Mouse (Mus musculus): ENCODE results near the gene Flna.
A peak's percentile ranks its signal among the peaks of the same experiment; 100 is the strongest.
"Not testable (repeated sequence)": the region's sequence is repeated elsewhere in the genome, so short reads cannot be mapped to it uniquely, and the experiment has no call there.

The Flna gene

DNA sequence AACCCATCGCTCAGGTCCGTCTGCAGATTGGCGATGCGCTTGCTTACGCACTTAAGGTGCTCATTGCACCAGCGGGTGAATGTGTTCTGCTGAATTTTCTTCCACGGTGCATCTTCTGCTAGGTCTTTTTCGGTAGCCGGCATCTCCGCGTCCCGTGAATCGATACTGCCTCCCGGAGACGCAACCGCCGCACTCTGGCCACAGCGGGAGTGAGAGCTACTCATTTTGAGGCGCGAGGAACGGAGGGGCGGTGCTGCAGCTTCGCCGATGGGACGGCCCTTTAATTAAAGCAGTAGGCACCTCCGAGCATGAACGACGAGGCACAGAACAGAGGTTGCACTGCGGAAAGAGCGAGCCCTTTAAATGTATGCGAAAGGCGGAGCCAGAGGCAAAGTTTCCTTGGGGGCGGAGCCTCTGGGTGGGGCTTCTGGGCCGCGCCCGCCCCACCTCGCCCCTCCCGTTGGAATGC is 3.4 kb downstream of the Flna start:
- peak; percentile 82 to 89 for DNase-seq

DNA sequence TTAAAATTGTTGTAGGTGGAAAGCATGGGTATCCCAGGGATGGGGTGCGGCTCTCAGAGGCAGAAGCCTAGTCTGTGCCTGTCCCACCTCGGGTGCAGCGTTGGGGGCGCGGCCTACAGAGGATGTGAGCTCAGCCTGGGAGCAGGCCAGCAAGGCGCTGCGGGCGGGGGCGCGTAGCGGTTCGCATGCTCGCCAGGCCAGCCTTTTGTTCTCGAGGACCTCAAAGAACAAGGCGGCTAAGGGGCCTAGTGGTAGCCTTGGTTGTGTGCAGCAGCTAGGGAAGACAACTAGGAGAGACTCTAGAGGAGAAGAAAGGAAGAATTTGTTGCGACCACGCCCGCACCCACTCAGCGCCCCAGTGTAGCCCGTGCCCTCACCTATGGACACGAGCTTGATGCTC is 3.9 kb downstream of the Flna start:
- peak; percentile 80 to 88 for DNase-seq

DNA sequence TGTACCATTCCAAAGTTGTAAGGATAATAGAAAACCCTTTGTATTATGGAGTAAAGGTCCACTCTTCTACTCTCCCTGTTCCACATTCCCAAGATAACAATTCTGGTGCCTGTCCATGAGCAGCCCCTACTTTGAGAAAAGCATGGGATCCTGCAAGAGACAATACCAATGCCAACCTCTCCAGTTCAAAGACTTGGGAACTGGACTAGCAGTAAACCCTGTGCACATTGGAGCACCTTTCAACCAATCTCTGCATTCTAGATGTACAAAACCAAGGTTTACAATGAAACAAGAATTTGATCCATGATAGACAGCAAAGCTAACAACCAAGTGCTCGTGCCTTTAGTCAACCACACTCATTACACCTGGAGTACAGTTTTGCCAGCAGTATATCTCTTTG is 4.5 kb downstream of the Flna start:
- DNase-seq, result no peak

DNA sequence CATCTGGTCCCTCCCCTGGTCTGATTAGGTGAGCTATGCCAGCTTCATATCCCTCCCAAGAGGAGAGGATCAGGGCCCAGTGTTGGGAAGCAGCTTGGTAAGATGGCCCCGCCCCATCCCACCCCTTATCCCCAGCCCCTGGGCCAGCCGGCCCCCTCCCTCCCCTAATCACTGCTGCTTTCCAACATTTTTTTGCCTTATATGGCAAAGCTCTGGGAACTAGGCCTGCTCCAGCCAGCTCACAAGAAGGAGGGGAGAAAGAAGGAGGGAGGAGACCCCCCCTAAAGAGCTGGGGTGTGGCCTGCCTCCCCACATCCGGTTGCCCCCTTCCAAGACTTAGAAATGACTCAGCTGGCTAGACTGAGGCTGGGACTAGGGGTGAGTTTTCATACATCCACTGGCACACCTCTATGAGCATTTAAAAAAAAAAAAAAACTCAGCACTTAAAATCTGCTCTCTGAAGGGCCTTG is 5.0 kb downstream of the Flna start:
- DNase-seq, result peak in 1 of 2 experiments; percentile 8

DNA sequence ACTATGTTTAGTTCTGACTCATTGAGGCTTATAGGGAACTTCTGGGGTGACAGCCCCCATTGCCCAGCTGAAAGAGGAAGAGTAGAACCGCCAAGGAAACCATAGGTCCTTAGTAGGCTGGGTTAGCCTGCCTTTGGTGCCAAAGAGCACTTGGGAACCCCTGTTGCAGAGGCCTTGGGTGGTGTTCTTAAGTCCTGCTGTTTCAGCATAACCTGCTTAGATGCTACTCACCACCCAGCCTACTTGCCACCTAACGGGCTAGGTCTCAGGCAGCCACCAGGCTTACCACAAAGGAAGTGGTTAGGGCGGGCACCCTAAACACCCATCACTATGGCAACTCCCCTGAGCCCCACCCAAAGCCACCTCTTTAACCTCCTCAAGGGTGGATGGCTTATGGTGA is 5.8 kb downstream of the Flna start:
- DNase-seq, result no peak

DNA sequence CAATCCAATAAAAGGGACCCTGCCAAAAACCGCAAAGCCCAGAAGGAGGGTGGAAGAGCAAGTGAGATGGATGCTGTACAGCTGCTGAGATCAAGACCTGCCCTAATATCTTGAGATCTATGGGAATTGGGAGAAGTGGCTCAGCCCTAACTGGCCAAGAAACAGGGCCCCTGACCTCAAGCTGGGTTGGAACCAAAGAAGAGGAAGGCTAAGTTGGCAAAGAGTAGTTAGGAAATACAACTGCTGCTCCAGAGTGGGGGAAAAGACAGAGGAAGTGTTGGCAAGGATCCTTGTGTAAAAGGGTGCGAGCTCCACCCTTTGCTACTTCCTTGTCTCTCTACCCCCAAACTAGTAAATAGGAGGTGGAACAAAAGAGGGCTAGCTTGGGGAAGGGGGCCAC is 6.2 kb downstream of the Flna start:
- no peak for DNase-seq

DNA sequence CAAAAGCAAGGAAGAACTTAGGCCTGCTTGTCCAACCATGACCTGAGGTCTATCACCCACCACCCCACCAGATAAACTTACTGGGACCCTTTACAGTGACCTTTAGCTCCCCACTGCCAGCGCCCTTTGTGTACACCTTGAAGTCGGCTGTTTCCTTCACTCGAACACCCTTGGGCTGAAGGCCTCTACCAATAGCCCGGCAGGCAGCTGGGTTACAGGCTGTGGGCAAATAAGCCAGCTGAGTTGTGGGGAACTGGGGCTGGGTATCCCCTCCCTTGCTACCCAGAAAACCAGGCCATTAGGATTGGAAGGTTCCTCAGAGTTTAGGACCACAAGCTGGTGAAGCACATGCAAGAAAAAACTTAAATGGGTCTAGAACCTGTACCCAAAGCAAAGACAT is 9.3 kb downstream of the Flna start:
- no peak for DNase-seq

DNA sequence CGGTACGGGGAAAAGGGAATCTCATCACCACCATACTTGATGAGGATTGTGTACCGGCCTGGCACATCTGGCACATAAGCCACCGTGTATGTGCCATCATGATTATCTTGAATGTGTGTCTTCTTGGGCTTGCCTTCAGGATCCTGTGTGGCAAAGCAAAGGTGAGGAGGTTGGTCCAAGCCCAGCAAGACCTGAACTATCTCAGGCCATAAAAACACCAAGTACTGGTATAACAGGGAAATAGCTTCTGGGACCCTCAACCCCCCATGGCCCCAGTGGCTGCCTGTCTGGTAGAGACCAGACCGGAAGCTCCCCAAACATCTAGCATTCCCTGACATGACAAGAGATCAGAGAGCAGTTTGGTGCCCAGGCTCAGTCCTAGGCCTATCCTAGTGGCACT is 16.4 kb downstream of the Flna start:
- DNase-seq, result no peak

DNA sequence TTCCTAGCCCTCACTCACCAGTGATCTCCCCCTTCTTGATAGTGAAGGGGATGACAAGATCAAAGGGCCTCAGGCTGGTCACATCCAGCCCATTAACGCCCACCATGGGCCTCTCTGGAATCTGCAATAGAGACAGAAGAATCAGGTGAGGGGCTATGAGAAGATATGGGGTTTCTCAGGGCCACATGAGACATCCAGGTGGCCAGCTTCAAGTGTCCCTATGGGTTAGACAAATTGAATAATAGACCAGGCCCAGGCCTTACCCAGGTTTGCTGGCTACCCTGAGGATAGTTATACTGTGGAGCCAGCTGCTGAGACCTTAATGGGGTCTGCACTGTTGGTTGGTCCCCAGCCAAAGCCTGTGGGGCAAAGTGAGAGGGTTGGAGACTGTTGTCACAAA is 19.6 kb downstream of the Flna start:
- no peak for DNase-seq

DNA sequence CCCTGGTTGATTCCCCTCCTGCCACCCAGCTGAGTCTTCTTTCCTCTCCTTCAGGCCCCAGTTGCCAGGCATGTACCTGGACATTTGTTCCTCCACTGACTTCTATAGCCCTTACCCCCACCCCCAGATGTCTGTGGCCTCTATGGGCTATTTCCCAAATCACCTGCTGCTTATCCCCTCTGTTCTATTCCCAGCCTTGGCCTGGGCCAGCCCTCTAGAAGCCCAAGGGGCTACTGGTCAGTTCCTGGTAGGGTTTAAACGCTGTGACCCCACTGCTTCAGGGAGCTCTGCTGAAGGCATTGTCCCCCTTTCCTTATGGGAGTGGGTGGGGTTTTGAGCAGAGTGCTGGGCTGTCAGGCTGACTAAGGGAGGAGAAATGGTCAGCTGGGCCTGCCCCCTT is 29.5 kb downstream of the Flna start:
- DNase-seq, result not testable (repeated sequence)

DNA sequence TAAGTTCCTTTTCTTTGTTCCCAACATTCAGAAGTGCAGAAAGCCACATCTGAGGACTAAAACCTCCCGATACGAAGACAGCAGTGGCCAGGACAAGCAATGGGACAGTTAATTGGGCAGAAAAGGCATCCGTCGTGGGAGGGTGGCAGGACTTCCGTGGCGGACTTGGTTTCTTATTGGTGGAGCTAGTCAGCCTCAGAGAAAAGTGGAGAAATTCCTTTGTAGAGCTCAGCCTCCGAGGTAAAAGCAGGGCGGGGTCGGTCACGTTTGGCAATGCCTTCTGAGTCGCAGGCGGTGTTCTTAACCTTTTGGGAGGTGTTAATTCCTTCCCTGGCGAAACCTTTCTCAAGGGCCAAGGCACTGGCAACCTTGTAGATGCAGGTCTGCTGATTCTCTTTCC is 30.2 kb downstream of the Flna start:
- DNase-seq, result no peak

DNA sequence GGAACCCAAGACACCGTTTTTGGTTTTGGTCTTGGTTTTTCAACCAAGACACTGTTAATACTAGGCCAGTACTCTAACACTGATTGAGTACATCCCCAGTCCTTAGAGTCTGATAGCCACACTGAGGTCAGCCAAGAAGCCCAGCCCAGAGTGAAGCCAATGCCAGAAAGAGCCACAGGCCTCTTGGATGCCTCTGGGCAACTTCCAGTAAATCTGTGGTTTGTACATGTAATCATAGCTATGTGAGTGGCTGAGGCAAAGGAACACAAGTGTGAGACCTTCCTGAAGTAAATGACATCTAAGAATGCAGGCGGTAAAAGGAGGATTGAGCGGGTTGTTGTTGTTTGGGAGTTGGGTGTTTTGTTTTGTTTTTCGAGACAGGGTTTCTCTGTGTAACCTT is 31.1 kb downstream of the Flna start:
- no peak for DNase-seq

DNA sequence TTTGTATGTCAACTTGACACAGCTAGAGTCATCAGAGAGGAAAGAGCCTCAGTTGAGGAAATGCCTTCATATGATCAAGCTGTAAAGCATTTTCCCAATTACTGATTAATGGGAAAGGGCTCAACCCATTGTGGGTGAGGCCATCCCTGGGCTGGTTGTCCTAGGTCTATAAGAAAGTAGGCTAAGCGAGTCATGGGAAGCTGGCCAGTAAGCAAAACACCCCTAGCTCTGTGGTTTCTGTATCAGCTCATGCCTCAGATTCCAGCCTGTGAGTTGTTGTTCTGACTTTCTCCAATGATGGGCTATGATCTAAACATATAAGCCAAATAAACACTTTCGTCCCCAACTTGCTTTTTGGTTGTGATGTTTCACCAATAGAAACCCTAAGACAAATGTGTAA is 46.1 kb downstream of the Flna start:
- no peak for DNase-seq

DNA sequence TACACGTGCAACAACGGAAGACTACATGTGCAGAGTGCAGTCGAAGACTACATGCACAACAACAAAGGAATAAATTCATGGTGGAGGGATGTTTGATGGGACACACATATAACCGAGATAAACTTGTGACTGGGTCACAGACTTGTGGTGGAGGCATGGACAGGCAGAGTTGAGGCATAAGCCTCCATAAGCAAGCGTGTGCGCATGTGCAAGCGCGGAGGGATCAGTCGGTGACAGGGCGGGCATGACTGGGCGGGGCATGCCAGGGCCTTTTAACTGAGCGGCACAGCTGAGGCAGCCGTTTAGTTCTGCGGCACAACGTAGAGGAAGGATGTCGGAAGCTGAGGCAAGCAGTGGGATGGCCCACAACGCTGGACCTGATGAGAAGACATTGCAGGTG is 72.7 kb downstream of the Flna start, which contains the start of gene Tktl1:
Gene Tktl1 (plus strand): TSS at position 301 of the 400 bp plus-strand sequence.
- no peak for DNase-seq
